Mouse (Mus musculus): ENCODE data around the gene B3galt2.

GRCm38 (mm10) chr1:143632361-143632760 is 8.1 kb upstream of the B3galt2 start:
- TF ChIP-seq GATA1 (IDR thresholded peaks at IDR 0.05; ENCODE audit: borderline replicate concordance, low read length) (no peak), FLI1 (IDR thresholded peaks at IDR 0.05; ENCODE audit: low read length) (no peak)
